Mouse (Mus musculus): ENCODE results near the gene Clcc1. TPM values are rescaled to one million over a fixed set of nuclear protein-coding genes. Genes with fewer than 3 reads are reported as not detected.

The Clcc1 gene
- total RNA-seq, 2 experiments from 2014 or later: 32.0 to 32.5 TPM

DNA sequence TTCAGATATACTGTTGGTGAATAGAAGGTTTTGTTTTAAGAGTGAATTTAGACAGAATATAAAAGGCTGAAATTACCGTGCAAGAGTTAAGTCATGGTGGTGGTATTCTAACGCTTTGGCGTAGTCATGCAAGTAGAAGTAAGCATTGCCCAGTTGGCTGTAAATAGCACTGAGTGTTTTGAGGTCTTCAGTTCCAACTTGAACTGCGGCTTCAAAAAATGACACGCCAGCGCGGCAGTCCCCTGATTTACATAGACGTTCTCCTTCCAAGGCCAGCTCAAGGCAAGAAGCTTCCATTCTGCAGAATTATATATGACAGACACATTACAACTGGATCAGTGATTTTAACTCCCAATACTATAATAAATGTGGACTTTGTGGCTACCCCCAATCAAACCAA, 49.1 kb downstream of the Clcc1 start:
- DNase-seq: no peak

DNA sequence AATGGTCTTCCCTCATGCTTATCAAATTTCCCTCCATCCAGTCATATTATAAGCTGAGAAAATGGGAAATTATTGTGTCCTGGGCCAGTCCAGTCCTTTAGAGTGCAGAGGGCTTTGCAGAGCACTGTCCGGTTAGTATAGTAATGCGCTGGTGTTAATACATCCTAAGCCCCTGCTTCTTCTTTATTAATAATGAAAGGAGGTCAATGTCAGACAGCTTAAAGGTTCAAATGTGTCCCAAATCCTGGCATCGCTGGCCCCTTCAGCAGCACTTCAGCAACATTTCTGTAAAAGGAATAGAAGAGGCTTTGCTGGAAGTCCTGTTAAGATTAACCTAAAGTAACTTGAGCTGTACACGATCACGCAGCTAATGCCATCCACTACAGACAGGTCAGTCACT, 57.6 kb downstream of the Clcc1 start:
- no peak for DNase-seq

DNA sequence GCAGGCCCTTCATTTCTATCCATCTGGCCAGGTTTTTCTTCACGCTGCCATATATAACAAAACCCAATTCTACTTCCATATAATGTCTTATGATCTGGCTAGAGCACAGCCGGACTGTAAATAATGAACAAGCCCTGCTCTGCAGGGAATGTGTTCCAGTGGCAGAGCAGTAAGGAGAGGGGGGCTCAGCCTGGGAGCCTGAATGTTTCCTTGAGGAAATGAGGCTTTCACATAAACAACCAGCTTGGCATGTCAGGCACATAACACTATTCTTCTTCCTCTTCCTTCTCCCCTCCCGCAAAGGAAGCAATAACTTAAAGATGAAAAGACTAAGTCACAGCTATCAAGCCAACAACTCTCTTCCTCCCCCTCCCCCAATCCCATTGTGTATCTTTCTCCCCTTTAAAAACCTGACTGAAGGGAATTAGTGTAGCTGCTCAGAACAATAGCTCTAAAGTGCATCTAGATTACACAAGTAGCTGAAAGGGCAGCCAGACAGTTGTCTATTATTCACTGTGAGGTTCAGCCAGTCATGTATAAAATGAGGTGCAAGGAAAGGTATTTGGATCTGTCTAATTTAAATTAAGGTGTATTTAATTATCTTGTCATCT, 59.5 kb downstream of the Clcc1 start:
- no peak for DNase-seq

GRCm38 (mm10) chr3:108714837-108715236, 61.1 kb downstream of the Clcc1 start:
- no peak for DNase-seq

- DNase-seq: no peak
Observed at GRCm38 (mm10) chr3:108717896-108718502, 64.3 kb downstream of the Clcc1 start.

GRCm38 (mm10) chr3:108719357-108719756, 65.6 kb downstream of the Clcc1 start:
- no peak for DNase-seq

GRCm38 (mm10) chr3:108719761-108720160, 66.0 kb downstream of the Clcc1 start:
- no peak for DNase-seq

DNA sequence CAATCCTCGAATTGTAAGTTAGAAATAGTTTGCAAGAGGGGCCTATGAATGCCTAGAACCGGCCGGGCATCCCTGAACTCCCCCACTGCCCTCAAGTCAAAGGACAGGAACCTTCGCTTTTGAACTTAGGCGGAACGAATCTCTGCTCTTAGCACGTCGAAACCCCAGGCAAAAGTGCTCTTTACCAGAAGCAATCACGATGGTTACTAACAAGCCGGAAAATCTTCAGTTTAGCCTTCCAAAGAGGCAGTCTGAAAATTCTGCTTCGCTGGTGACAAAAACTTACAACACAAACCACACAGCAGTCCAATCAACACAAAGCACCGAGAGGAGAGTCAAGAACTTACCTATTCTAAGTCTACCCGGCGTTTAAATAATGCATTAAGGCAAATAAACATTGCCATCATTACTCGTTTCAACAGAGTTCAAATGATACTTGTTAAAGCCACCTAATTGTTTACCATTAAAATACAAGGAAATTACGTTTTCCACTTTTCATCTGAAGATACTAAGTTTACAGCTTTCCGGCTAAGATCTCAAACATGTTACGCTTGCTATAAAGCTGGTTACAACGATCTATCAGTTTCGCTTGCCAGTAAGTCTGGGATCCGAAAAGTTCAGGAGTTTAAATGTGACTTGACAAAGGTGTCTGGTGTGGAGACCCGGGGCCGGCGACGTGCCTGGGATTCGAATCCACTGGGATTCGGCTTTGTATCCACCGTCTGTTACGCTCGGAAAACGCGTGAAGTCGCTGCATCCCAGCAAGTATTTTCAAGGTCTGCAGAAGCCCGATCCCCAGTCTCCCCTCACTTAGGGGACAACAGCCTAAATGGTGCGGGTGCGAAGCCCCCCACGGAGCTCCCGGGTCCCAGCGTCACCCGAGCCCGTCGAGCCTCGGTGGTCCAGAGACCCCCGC, 67.6 kb downstream of the Clcc1 start:
- no peak for DNase-seq

GRCm38 (mm10) chr3:108722036-108722872, 68.5 kb downstream of the Clcc1 start, which contains the start of gene Gpsm2:
TSS of gene Gpsm2 (minus strand) at chr3:108722309.
- DNase-seq: peak; percentile 96

DNA sequence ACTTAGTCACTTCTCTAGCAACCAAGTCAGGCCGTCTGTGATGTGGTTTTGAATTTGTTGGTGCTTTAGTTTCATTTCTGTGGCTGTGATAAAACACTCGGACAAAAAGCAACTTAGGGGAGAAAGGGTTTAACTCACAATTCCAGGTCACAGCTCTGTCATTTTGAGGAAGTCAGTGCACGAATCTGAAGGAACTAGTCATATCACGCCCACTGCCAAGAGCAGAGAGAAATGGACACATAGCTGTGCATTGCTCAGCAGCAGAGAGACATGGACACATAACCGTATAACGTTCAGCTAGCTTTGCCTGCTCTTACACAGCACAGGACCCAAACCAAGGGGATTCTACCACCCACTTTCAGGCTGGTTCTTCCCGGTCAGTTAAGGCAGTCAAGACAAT, 72.7 kb downstream of the Clcc1 start:
- DNase-seq: no peak

GRCm38 (mm10) chr3:108727344-108727743, 73.6 kb downstream of the Clcc1 start:
- DNase-seq: no peak

GRCm38 (mm10) chr3:108727776-108728175, 74.1 kb downstream of the Clcc1 start:
- DNase-seq: no peak

Other genes with a start within 250 kb of the Clcc1 start
- gene Celsr2, start 238.4 kb upstream of the Clcc1 start, total RNA-seq (2021): 1 to 10 TPM; 4.8 to 5.9 TPM
- gene Sars, start 208.7 kb upstream of the Clcc1 start, total RNA-seq (2021): 100 to 1,000 TPM; 105 to 114 TPM
- not detected for gene 1700013F07Rik, start 119.8 kb upstream of the Clcc1 start, total RNA-seq (2021)
- gene 5330417C22Rik, start 117.4 kb upstream of the Clcc1 start, total RNA-seq (2021): not detected
- 10 to 100 TPM; 13.0 to 15.1 TPM for gene Tmem167b, start 91.4 kb upstream of the Clcc1 start, total RNA-seq (2021)
- 10 to 100 TPM; 17.6 to 18.3 TPM for gene Taf13, start 82.2 kb upstream of the Clcc1 start, total RNA-seq (2021)
- gene Wdr47, start 62.6 kb upstream of the Clcc1 start, total RNA-seq (2021): 1 to 10 TPM; 3.0 to 6.4 TPM
- gene Gpsm2, start 68.4 kb downstream of the Clcc1 start, total RNA-seq (2021): 1 to 10 TPM; 4.4 to 4.7 TPM
- under 1 TPM; 0.19 to 0.20 TPM for gene Aknad1, start 85.7 kb downstream of the Clcc1 start, total RNA-seq (2021)
- 10 to 100 TPM; 23.5 to 26.4 TPM for gene Stxbp3, start 186.6 kb downstream of the Clcc1 start, total RNA-seq (2021)
- gene Fndc7, start 236.1 kb downstream of the Clcc1 start, total RNA-seq (2021): not detected

Measured in gastrocnemius, postnatal 25 days (tissue).